Mouse (Mus musculus): ENCODE measurements around the gene Tnfsf8. TPM values are rescaled to one million over a fixed set of nuclear protein-coding genes. Genes with fewer than 3 reads are reported as not detected.

Gene Tnfsf8
- polyA plus RNA-seq, 1 experiment from 2014 or later = not detected

DNA sequence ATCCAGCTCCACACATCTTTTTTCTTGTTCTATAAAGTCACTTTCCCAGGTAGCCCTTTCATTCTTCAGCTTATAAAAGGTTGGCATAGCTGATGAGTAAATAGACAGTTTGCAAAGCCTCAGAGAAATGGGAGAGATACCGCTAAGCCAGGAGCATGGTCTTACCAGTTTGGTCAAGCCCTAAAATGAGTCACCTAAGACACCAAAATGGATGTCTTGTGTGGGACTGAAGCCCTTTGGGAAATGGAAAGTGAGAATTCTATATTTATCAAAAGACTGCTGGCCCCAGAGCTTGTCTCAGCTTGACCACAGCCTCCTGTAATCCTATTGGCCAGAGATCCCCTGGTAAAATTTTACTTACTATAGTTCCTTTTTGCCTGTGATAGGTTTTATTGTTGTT, 9.5 kb upstream of the Tnfsf8 start:
- Histone ChIP-seq H3K4me2 (no peak overlapping the region), H3K36me3 (ENCODE audit: control insufficient read depth, insufficient read depth, low read length) (no peaks in the 10 kb centered on the region), H3K27ac (ENCODE audit: low read depth, low read length) (no peak overlapping the region), H3K9ac (ENCODE audit: low read depth, low read length) (no peak overlapping the region), H3K4me3 (ENCODE audit: low read depth, low read length) (no peak overlapping the region), H3K27me3 (replicated peaks; ENCODE audit: control insufficient read depth, insufficient read depth, low read length) (no peaks in the 10 kb centered on the region), H3K9me3 (ENCODE audit: control insufficient read depth, low read length) (no peaks in the 10 kb centered on the region), H3K4me1 (replicated peaks; ENCODE audit: control insufficient read depth, insufficient read depth, low read length) (no peaks in the 10 kb centered on the region)
- ATAC-seq (replicated peaks; ENCODE audit: low FRiP score) = no peak
- no peak for DNase-seq (ENCODE audit: low spot score)
- 97% methylated on average over 1 of the region's 1 CpGs for WGBS

DNA sequence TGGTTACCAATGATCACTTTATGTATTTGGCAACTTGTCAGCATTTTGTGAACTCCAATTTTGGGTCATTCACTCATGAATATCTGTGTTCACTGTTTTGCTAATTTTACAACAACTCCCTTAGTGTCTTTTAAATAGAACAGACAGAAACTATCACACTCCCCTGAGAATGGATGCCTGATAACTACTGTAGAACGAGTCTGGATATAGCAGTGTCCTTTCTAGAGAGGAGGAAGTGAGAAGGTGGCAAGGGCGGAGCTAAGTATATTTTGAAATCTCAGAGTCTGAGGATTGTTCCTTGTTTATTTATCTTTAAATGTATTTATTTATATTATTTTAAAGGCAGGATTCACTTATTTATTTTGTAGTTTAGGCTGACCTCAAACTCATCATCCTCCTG, 7.6 kb upstream of the Tnfsf8 start:
- Histone ChIP-seq H3K27me3 (replicated peaks; ENCODE audit: control insufficient read depth, insufficient read depth, low read length) (no peaks in the 10 kb centered on the region), H3K4me2 (no peak overlapping the region), H3K4me3 (ENCODE audit: low read depth, low read length) (no peak overlapping the region), H3K4me1 (replicated peaks; ENCODE audit: control insufficient read depth, insufficient read depth, low read length) (no peaks in the 10 kb centered on the region), H3K9ac (ENCODE audit: low read depth, low read length) (no peak overlapping the region), H3K9me3 (ENCODE audit: control insufficient read depth, low read length) (no peaks in the 10 kb centered on the region), H3K36me3 (ENCODE audit: control insufficient read depth, insufficient read depth, low read length) (no peaks in the 10 kb centered on the region), H3K27ac (ENCODE audit: low read depth, low read length) (no peak overlapping the region)
- WGBS = 61% methylated on average over 2 of the region's 2 CpGs
- DNase-seq (ENCODE audit: low spot score) = no peak
- no peak for ATAC-seq (replicated peaks; ENCODE audit: low FRiP score)

DNA sequence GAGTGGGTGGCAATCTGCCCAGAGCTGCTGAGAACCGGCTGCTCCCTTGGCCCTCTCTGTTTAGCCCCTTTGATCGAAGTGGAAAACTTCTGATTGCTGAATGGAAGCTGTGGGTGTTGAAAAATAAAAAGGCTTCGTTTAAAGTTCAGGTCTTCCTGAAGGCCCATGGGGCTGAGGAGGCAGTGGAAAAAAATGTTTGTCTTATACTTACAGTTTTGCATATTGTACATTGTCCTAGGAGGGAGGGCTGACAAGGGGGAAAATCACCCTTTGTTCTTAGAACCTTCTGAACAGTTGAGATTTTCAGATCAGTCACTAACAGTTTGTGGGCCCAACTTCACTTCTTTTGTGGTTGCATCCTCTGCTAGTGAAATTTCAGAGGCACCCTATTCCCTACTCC, 1.8 kb upstream of the Tnfsf8 start:
- 78% methylated on average over 3 of the region's 3 CpGs for WGBS
- no peak overlapping the region for H3K4me3 ChIP-seq (ENCODE audit: low read depth, low read length)
- H3K4me2 ChIP-seq = no peak overlapping the region
- no peaks in the 10 kb centered on the region for H3K9me3 ChIP-seq (ENCODE audit: control insufficient read depth, low read length)
- no peaks in the 10 kb centered on the region for H3K4me1 ChIP-seq (replicated peaks; ENCODE audit: control insufficient read depth, insufficient read depth, low read length)
- no peaks in the 10 kb centered on the region for H3K36me3 ChIP-seq (ENCODE audit: control insufficient read depth, insufficient read depth, low read length)
- DNase-seq (ENCODE audit: low spot score) = no peak
- no peaks in the 10 kb centered on the region for H3K27me3 ChIP-seq (replicated peaks; ENCODE audit: control insufficient read depth, insufficient read depth, low read length)
- no peak for ATAC-seq (replicated peaks; ENCODE audit: low FRiP score)
- no peak overlapping the region for H3K9ac ChIP-seq (ENCODE audit: low read depth, low read length)
- H3K27ac ChIP-seq (ENCODE audit: low read depth, low read length) = no peak overlapping the region

DNA sequence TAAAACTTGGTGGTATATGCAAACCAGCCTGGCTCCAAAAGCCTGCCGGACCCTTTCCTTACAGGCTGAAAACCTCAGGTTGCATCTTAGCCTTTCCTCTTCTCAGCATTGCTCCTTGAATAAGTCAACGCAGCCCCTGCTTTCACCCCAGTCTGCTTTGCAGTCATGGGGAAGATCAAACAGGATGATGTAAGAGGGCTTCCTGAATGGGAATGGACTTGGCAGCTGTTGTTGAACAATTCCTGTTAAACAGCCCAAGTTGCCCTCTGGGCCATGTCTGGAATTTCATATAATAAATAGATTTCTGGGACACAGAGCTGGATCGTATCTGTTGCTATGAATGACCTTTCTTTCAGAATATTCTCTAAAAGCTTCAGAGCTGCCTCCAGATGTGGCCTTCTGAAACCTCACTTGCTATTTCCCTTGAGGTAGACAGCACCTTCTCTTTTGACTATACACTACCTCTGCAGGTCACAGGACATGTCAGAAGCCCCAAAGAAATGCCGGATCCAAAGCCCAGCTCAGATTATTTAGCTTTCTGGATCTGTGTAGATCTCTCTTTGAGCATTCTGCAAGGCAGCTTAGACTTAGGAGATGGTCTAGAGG, 1.0 kb upstream of the Tnfsf8 start:
- H3K9ac ChIP-seq (ENCODE audit: low read depth, low read length) = no peak overlapping the region

DNA sequence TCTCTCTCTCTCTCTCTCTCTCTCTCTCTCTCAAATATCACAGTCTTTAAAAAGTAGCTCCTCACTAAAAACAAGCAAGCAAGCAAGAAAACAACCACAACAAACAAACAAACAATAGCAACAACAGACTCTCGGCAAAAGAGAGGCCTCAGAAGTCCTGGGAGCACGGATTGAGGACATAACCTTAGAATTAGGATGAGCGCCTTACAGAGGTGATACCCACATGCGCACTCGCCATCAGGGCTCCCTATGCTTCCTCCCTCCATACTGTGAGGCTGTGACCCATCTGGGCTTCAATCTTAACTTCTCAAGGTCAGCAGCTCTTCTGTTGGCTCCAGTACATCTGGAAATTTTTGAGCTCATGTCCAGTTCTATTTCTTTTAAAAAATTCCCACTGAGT, 911 bp downstream of the Tnfsf8 start:
- no peak overlapping the region for H3K27ac ChIP-seq (ENCODE audit: low read depth, low read length)
- ATAC-seq (replicated peaks; ENCODE audit: low FRiP score) (no peak), DNase-seq (ENCODE audit: low spot score) (no peak)
- no peaks in the 10 kb centered on the region for H3K4me1 ChIP-seq (replicated peaks; ENCODE audit: control insufficient read depth, insufficient read depth, low read length)
- no peaks in the 10 kb centered on the region for H3K9me3 ChIP-seq (ENCODE audit: control insufficient read depth, low read length)
- H3K9ac ChIP-seq (ENCODE audit: low read depth, low read length) = no peak overlapping the region
- no peak overlapping the region for H3K4me3 ChIP-seq (ENCODE audit: low read depth, low read length)
- WGBS = 77% methylated on average over 5 of the region's 5 CpGs
- no peaks in the 10 kb centered on the region for H3K36me3 ChIP-seq (ENCODE audit: control insufficient read depth, insufficient read depth, low read length)
- H3K27me3 ChIP-seq (replicated peaks; ENCODE audit: control insufficient read depth, insufficient read depth, low read length) = no peaks in the 10 kb centered on the region
- no peak overlapping the region for H3K4me2 ChIP-seq

More for the DNA sequence above, 1.0 kb upstream of the Tnfsf8 start:
- Histone ChIP-seq H3K4me1 (replicated peaks; ENCODE audit: control insufficient read depth, insufficient read depth, low read length) (no peaks in the 10 kb centered on the region), H3K27ac (ENCODE audit: low read depth, low read length) (no peak overlapping the region), H3K27me3 (replicated peaks; ENCODE audit: control insufficient read depth, insufficient read depth, low read length) (no peaks in the 10 kb centered on the region), H3K4me3 (ENCODE audit: low read depth, low read length) (no peak overlapping the region), H3K36me3 (ENCODE audit: control insufficient read depth, insufficient read depth, low read length) (no peaks in the 10 kb centered on the region), H3K4me2 (no peak overlapping the region), H3K9me3 (ENCODE audit: control insufficient read depth, low read length) (no peaks in the 10 kb centered on the region)
- no peak for DNase-seq (ENCODE audit: low spot score)
- WGBS = 80% methylated on average over 4 of the region's 4 CpGs
- ATAC-seq (replicated peaks; ENCODE audit: low FRiP score) = no peak

DNA sequence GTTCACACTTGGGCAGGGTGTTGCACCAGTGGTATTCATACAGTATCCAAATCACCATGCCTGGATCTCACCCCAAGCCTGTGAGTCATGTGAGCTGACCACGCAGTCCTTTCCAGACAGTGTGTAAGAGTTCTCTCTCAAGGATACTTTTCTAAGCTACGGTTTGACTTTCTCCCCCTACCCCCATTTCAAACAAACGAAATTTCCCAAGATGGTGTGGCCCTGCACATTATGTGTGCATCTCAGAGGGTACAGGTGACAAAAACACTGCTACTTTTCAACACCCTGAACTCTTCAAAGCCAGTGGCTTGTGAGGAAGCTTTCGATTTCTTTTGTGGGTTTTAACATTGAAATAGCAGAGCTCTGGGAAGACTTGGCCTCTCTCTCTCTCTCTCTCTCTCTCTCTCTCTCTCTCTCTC, 1.4 kb downstream of the Tnfsf8 start:
- H3K9ac ChIP-seq (ENCODE audit: low read depth, low read length) = no peak overlapping the region
- 74% methylated on average over 4 of the region's 4 CpGs for WGBS
- no peaks in the 10 kb centered on the region for H3K27me3 ChIP-seq (replicated peaks; ENCODE audit: control insufficient read depth, insufficient read depth, low read length)
- H3K9me3 ChIP-seq (ENCODE audit: control insufficient read depth, low read length) = no peaks in the 10 kb centered on the region
- H3K4me3 ChIP-seq (ENCODE audit: low read depth, low read length) = no peak overlapping the region
- no peak overlapping the region for H3K4me2 ChIP-seq
- no peaks in the 10 kb centered on the region for H3K4me1 ChIP-seq (replicated peaks; ENCODE audit: control insufficient read depth, insufficient read depth, low read length)
- ATAC-seq (replicated peaks; ENCODE audit: low FRiP score) (no peak), DNase-seq (ENCODE audit: low spot score) (no peak)
- H3K27ac ChIP-seq (ENCODE audit: low read depth, low read length) = no peak overlapping the region
- H3K36me3 ChIP-seq (ENCODE audit: control insufficient read depth, insufficient read depth, low read length) = no peaks in the 10 kb centered on the region

DNA sequence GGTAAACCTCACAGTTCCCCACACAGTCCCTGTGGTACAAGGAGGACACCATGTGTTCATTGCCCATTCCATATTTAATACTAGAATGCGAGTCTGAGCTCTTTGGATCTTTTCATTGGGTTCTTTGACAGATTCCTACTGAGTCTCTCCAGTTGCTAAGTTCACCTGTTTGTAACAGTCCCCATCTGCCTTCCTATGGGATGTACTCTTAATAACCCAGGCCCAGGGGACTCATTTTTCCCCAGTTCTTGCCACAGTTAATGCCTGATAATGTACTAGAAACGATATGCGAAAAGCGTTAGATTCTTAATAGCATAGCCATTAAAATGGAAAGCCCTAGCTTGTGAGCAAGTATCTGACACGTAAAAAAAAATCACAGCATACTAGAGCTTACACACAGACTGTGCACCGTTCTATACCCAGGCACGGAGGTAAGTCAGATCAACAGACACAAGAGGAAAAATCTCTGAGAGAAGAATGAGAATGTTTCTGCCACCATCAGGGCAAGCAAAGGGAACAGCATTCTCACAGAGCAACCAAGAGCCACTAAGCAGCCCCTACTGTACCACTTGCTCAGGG, 2.4 kb downstream of the Tnfsf8 start:
- H3K27ac ChIP-seq (ENCODE audit: low read depth, low read length) = no peak overlapping the region
- ATAC-seq (replicated peaks; ENCODE audit: low FRiP score) = no peak
- no peaks in the 10 kb centered on the region for H3K4me1 ChIP-seq (replicated peaks; ENCODE audit: control insufficient read depth, insufficient read depth, low read length)
- 77% methylated on average over 7 of the region's 7 CpGs for WGBS
- H3K27me3 ChIP-seq (replicated peaks; ENCODE audit: control insufficient read depth, insufficient read depth, low read length) = no peaks in the 10 kb centered on the region
- no peak overlapping the region for H3K4me2 ChIP-seq
- H3K9ac ChIP-seq (ENCODE audit: low read depth, low read length) = no peak overlapping the region
- no peaks in the 10 kb centered on the region for H3K9me3 ChIP-seq (ENCODE audit: control insufficient read depth, low read length)
- no peaks in the 10 kb centered on the region for H3K36me3 ChIP-seq (ENCODE audit: control insufficient read depth, insufficient read depth, low read length)
- no peak overlapping the region for H3K4me3 ChIP-seq (ENCODE audit: low read depth, low read length)
- no peak for DNase-seq (ENCODE audit: low spot score)

DNA sequence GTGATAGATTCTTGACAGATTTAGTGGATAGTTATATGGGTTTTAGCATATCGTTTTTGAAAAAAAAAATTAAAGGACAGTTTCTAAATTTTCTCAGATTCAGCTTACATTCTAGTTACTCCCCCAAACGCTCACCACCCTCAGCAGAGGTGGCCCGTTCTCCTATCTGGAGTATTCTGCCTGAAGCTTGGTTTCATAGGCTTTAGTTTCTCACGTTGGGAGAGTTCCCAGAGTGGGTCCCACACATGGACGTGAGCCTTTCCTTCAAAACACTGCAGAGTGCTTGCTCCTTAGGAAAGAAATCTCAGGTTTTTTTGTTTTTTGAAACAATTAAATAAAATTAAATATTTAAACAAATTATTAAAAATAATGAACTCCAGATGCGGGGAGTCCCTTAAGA, 4.4 kb downstream of the Tnfsf8 start:
- ATAC-seq (replicated peaks; ENCODE audit: low FRiP score) (no peak), DNase-seq (ENCODE audit: low spot score) (no peak)
- Histone ChIP-seq H3K9ac (ENCODE audit: low read depth, low read length) (no peak overlapping the region), H3K27me3 (replicated peaks; ENCODE audit: control insufficient read depth, insufficient read depth, low read length) (no peaks in the 10 kb centered on the region), H3K9me3 (ENCODE audit: control insufficient read depth, low read length) (no peaks in the 10 kb centered on the region), H3K36me3 (ENCODE audit: control insufficient read depth, insufficient read depth, low read length) (no peaks in the 10 kb centered on the region), H3K27ac (ENCODE audit: low read depth, low read length) (no peak overlapping the region), H3K4me3 (ENCODE audit: low read depth, low read length) (no peak overlapping the region), H3K4me1 (replicated peaks; ENCODE audit: control insufficient read depth, insufficient read depth, low read length) (no peaks in the 10 kb centered on the region), H3K4me2 (no peak overlapping the region)
- WGBS = 80% methylated on average over 6 of the region's 6 CpGs

DNA sequence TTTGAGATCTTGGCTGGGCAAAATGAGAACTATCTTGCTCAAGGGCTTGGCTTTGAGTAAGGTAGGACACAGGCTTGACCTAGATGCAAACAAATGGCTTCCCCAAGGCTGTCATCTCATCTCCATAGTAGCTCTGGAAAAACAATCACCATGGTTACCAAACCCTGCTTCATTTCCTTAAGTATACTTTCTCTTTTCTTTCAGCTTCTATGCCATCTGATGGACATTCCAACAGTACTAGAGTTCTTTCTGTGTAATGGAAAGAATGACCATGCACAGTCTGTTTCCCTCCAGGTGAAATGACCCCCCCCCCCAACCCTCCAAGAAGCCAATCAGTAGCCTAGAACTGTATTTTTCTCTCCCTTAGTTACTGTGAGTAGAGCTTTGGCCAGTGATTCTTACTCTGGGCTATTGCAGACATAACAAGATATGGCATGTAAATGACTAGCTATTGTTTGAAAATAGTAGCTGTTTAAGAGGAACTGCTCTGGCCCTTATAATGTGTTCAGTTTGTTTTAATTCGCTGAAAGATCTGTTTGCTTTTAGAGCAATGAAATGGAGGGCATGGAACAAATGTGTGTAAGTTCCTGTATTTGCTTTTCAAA, 7.3 kb downstream of the Tnfsf8 start:
- no peaks in the 10 kb centered on the region for H3K9me3 ChIP-seq (ENCODE audit: control insufficient read depth, low read length)
- no peak overlapping the region for H3K4me3 ChIP-seq (ENCODE audit: low read depth, low read length)
- no peak overlapping the region for H3K4me2 ChIP-seq
- H3K27ac ChIP-seq (ENCODE audit: low read depth, low read length) = no peak overlapping the region
- H3K4me1 ChIP-seq (replicated peaks; ENCODE audit: control insufficient read depth, insufficient read depth, low read length) = no peaks in the 10 kb centered on the region
- WGBS = 59% methylated on average over 1 of the region's 1 CpGs
- H3K9ac ChIP-seq (ENCODE audit: low read depth, low read length) = no peak overlapping the region
- ATAC-seq (replicated peaks; ENCODE audit: low FRiP score) (no peak), DNase-seq (ENCODE audit: low spot score) (no peak)
- no peaks in the 10 kb centered on the region for H3K27me3 ChIP-seq (replicated peaks; ENCODE audit: control insufficient read depth, insufficient read depth, low read length)
- no peaks in the 10 kb centered on the region for H3K36me3 ChIP-seq (ENCODE audit: control insufficient read depth, insufficient read depth, low read length)

Measured in liver, embryonic 11.5 days (tissue).